Mouse (Mus musculus) layer of hippocampus, adult 9-10 months (tissue): Measurements from ENCODE around the gene Rcc2.

Experiments used
- DNase-seq: peaks from one replicate; pipeline ENCODE4 v3.0.0; 2022; ENCODE audit warnings: low spot score

Gene Rcc2

DNA sequence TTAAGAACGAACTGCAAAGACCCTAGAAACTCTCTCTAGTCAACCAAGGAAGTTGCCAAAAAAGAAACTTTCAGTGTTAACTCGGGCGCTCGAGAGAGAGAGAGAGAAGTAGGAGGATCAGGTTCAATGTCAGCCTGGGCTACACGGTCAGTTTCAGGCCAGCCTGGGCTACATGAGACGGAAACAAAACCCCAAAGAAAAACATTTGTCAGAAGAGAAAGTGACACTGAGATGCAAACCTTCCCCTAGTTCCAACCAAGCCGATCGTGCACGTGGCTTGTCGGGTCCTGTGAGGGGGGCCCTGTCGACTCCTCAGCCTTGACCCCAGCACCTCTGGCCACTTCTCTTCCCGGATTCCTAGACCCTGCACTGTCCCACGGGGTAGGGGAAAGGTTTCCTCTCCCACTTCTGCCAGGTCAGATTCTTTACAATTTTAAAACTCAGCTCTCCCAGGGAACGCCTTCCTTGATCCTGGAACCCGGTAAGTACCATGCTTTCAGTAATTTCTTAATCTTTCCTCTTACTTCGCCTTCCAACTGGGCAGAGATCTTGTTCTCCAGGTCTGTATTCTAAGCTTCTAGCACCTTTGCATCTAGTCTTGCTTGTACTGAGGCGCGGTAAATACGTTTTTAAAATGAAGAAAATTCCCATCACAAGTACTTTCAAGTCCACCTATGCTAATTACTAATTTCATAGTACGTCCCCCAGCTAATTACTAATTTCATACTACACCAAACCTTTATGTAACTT lies at the start of gene Rcc2:
Gene Rcc2, plus strand, starts transcription at position 273 of the 750 bp plus-strand sequence.
- DNase-seq = no peak

DNA sequence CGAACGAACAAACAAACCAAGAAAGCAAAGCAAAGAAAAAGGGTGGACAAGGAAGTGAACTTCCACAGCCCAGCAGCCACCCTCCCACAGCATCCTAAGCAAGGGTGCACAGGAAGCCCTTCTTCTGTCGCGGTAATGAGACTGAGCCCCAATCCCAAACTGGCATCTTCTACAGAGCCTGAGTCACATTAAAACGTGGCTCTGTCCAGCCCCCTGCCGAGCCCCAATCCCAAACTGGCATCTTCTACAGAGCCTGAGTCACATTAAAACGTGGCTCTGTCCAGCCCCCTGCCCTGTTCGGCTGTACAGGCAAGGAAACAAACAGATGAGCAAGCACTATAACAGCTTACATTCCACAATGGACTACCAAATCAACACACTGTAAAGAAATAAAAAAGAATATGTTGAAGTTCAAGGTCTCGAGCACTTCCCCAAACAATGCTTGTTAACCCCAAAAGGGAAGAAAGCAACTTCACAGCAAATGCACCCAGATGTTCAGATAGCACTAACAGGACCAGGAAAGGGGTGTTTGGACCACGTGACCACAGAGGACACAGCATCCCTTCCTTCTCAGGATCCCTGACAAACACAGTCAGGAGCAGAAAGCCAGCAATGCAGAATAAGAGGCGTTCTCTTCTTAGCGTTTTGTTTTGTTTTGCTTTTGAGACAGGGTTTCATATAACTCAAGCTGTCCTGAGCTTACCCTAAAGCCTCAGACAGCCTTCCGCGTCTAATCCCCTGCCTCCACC lies 46.3 kb upstream of the Rcc2 start:
- DNase-seq = no peak

GRCm38 (mm10) chr4:140654798-140655197 lies 45.5 kb upstream of the Rcc2 start:
- DNase-seq = no peak

GRCm38 (mm10) chr4:140656529-140656928 lies 43.8 kb upstream of the Rcc2 start:
- DNase-seq = no peak

DNA sequence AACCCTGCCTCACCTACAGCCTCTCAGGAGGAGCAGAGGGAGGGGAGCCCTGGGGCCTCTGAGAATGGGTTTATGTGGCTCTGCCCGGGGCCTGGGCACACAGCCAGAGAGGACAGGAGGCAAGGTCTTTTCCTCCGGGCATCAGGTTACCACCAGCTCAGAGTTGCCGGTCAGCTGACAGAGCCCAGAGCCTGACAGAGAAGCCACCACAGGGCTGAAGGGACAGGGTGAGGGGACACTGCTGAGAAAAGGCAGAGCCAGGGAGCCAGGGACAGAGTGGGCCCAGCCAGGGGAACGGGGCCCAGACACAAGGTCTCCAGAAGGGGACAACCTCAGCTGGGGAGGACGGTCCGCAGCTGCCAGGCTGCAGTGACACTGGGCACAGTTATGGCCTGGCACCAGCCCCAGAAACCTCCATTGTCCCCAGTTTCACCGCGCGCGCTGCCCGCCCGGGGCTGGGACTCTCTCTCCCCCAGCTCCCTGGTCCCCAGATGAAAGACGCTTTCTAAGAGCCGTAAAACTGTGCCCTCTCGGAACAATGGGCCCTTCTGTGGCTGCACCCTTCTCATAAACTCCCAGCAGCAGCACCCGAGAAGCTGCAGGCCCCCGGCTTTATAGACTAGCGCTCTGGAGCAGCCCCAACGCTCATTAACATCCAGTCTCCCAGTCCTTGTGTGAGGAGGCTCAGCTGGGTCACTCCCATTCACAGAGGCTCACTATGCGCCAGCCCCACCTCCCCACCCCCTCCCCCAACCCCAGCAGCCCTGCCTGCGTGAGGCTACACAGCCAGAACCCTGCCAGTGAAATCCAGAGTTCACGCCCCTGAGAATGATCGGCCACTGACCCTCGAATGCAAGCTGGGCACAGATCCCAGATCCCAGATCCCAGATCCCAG lies 42.4 kb upstream of the Rcc2 start:
- DNase-seq = peak; percentile 62

GRCm38 (mm10) chr4:140661406-140662022 lies 38.8 kb upstream of the Rcc2 start:
- DNase-seq = no peak

GRCm38 (mm10) chr4:140662453-140662852 lies 37.9 kb upstream of the Rcc2 start:
- no peak for DNase-seq

DNA sequence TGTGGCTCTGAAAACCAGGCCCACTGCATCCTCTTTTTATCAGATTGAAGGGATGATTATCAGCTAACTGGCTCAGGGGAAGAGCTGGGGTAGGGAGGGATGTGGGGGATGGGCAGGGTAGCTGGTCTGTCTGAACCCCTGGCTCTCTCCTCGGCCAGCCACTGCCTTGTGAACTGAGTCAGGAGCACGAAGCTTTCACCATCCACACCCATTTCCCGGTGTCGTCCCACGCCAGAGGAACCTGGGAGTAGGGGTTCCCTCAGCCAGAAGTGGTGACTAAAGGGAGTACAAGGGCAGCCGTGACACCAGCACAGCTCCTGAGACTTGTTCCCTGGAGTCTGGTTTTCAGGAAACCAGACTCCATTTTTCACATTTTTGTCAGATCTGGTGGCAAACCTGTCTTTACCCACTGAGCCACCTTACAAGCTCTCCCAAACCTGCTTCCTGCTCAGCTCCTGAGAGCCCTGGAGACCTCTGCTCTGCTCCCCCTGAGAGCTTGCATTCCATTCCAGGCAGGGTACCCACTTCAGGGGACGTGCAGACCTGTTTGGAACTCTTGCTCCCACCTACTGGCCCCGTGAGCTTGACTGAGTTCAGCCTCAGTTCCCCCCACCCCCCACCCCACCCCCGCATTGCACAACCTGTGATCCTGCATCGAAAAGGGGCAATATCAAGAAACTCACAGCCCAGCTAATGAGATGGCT lies 37.3 kb upstream of the Rcc2 start:
- no peak for DNase-seq

DNA sequence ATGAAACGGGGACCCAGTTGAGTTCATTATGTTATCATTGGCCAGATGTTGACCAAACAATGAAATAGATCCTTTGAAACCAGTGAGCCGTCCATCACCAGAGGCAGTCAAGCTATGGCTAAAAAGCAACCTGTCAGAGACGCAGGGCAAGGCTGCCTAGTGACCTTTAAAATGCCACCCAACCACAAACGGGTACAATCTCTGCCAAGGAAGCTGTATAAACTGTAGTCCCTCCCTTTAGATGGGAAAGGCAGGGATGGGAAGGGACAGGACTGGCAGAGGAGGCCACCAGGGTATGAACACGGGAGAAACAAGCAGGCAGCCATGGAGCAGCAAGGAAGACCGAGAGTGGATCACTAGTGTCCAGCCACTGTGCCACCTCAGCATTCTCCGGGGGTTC lies 35.3 kb upstream of the Rcc2 start:
- no peak for DNase-seq

DNA sequence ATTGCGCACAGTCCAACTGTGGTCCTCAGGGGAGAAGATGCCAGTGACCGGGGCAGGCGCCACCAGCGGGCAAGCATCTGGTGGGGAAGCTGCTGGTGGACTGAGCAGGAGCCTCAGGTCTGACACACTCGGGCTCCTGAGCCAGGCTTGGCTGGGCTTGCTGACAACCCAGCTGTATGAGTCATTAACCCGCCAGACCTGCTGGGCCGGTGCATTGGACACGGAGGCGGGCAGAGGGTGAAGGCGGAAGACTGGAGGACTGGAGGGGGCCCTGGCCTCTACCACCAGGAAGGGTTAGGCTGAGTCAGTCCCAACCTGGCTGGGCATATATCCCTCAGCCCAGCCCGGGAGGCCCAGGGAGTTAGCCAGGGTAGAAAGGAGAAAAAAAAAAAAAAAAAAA lies 34.6 kb upstream of the Rcc2 start, which contains the start of gene Arhgef10l:
Gene Arhgef10l, minus strand, starts transcription at position 253 of the 400 bp plus-strand sequence.
- no peak for DNase-seq

DNA sequence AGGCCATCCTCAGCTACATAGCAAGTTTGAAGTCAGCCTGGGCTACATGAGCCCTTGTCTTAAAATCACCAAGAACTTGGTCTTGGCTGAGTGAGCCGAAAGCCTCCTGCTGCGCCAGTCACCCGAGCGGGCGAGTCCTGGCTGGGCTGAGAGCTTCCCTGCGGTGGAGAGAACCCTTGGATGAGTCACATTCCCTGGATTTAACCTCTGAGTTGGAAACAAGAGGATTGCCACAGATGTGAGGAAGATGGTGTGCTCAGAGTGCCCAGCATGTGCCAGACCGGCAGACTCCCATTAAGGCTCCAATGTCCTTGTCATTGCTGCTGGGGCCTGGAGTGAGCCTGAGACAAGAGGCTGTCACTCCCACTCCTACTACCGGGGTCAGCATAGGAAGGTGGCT lies 32.5 kb upstream of the Rcc2 start:
- no peak for DNase-seq

- no peak for DNase-seq
Measured at GRCm38 (mm10) chr4:140673527-140674264, 26.6 kb upstream of the Rcc2 start.

GRCm38 (mm10) chr4:140674345-140674926 lies 25.9 kb upstream of the Rcc2 start:
- no peak for DNase-seq

DNA sequence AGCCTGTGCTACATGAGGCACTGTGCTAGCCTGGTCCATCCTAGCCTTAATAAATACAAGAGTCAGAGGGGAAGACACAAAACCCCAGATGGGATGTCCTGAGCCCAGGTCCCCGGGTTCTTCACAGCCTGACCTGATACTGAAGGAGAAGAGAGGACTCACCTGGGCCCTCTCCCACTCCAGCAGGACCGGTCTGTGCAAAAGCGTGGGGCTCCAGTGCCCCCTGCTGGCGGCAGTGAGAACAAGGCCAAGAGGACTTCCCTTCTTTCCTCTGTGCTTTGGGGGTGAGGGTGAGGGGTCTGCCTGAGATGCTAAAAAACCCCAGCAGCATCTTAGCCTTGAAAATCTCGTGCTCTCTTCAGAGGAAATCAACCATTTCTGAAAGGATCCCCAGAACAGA lies 21.3 kb upstream of the Rcc2 start:
- DNase-seq = no peak

GRCm38 (mm10) chr4:140679723-140680380 lies 20.5 kb upstream of the Rcc2 start:
- DNase-seq = peak; percentile 82

DNA sequence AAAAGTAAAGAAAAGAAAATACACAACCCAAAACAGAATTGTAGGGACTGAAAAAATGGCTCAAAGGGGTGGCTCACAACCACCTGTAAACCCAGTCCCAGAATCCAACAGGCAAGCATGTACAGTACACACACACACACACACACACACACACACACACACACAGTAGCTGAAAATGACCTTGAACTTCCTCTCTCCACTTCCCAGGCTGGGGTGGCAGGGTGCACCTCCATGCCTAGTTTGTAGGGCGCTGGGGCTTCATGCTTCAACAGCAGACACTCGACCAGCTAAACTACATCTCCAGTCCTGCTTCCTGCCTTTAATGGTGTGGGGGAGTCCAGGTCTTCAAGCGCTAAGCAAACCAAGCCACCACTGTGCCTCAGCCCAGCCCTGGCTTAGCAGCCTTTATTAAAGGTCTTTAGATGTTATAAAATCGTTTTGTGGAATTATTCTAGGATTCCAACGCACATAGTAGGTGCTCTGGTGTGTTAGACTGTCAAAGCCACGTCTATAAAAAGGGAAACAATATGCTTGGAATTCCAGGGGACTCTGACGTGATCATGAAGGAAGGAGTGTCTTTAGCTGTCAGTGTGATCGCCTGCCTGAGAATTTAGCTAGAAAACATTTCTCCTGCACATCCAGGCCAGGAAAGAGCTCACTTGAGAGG lies 19.5 kb upstream of the Rcc2 start:
- no peak for DNase-seq

GRCm38 (mm10) chr4:140683608-140684007 lies 16.7 kb upstream of the Rcc2 start:
- no peak for DNase-seq

DNA sequence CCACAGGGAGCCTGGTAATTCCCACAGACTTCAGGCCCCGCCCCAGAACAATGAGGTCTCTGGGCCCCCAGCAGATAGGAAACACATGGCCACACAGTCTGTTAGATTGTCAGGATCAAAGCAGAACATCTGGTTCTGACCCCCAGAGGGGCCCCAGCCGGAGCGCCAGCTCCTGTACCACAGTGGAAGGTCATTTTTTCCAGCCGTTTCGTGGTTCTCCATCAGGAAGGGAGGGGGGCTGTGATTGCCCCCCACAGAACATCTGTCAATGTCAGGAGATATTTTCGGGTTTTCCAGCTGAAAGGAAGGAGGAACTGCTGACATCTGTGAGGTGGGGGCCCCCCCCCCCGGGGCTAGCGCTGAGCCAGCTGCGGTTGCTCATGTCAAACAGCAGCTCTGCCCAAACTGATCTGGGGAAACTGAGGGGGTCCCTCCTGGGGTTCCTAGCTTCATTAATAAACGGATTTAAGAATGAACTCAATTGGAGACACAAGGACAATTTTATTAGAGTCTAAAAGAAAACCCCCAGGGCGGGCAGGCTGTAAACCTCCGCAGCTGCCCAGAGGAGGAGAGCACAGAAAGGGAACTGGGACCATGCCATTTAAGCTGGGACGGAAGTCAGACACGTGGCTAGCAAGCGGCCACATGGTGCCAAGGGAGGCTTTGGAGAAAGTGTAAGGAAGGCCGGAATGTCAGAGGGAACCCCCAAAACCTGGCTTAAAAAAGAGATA lies 16.0 kb upstream of the Rcc2 start:
- no peak for DNase-seq
